Mouse (Mus musculus): ENCODE measurements around the gene Cd52. TPM values are rescaled to one million over a fixed set of nuclear protein-coding genes. Genes with fewer than 3 reads are reported as not detected.
A peak's percentile ranks its signal among the peaks of the same experiment; 100 is the strongest.

Cd52 gene
- polyA plus RNA-seq, 1 experiment from 2014 or later: 3.9 TPM

DNA sequence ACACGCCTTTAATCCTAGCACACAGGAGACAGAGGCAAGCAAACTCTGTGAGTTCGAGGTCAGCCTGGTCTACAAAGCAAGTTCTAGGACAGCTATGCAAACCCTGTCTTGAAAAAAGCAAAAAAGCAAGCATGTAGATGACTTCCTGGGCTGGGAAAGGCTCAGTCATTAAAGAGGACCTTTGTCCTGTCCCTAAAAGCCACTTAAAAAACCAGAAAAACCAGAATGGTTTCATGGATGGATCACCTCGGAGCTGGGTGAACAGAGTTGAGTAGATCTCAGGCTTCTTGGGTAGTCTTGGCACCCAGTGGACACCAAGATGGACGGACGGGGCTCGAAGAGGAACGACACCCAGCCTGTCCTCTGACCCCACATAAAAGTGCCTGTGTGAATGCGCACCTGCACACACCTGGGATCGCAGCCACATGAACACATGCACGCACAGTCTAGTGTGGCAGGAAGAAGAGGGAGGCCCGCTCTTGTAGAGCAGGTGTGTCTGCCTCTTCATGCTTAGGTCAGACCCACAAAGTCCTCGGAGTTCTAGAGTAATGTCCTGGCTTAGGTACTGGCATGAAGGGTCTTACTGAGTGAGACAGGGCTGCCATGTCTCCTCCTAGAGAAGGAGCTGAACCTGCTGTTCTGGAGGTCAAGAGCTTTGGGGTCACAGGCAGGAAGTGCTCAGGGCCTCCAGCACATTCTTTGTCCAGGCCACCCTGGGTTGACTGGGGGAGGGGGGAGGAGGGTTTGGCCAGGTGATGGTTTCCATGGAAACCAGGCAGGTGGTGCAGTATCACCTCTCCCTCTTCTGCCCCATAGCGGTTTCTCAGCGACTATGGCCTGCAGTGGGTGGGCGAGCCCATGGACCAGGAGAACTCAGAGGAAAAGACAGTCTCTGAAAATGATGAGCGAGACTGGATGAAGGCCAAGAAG, 20.6 kb upstream of the Cd52 start:
- Histone ChIP-seq H3K4me3 (no peak overlapping the region), H3K27me3 (ENCODE audit: low read depth, poor library complexity, severe bottlenecking) (no peaks in the 10 kb centered on the region), H3K27ac (no peak overlapping the region), H3K9me3 (replicated peaks) (no peaks in the 10 kb centered on the region), H3K4me1 (peaks cover 49% of the 10 kb centered on the region), H3K36me3 (no peaks in the 10 kb centered on the region)
- DNase-seq (ENCODE audit: low spot score): no peak
- 85% methylated on average over 16 of the region's 16 CpGs for WGBS

DNA sequence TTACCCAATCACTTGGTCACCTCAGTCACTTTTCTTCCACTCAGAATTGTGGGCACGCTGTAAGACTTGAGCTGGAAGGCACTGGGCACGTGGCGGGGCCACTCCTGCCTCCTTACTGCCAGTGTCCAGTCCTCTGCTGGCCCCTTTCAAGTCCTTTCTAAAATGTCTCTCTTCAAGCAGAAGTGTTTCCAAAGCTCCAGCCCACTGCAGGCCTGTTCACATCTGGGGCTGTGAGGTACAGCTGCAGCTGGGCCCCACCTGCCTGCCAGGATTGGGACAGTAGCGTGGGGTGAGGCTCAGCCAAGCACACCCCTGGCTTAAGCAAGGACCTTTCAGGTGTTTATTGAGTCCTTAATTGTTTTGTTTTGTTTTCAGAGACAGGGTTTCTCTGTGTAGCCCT, 19.2 kb upstream of the Cd52 start:
- 92% methylated on average over 4 of the region's 4 CpGs for WGBS
- Histone ChIP-seq H3K9me3 (replicated peaks) (no peaks in the 10 kb centered on the region), H3K27ac (peak overlapping the region; percentile 61; the same call in 1 of the 2 replicates), H3K27me3 (ENCODE audit: low read depth, poor library complexity, severe bottlenecking) (no peaks in the 10 kb centered on the region), H3K4me3 (no peak overlapping the region), H3K36me3 (no peaks in the 10 kb centered on the region), H3K4me1 (peaks cover 40% of the 10 kb centered on the region)
- no peak for DNase-seq (ENCODE audit: low spot score)

DNA sequence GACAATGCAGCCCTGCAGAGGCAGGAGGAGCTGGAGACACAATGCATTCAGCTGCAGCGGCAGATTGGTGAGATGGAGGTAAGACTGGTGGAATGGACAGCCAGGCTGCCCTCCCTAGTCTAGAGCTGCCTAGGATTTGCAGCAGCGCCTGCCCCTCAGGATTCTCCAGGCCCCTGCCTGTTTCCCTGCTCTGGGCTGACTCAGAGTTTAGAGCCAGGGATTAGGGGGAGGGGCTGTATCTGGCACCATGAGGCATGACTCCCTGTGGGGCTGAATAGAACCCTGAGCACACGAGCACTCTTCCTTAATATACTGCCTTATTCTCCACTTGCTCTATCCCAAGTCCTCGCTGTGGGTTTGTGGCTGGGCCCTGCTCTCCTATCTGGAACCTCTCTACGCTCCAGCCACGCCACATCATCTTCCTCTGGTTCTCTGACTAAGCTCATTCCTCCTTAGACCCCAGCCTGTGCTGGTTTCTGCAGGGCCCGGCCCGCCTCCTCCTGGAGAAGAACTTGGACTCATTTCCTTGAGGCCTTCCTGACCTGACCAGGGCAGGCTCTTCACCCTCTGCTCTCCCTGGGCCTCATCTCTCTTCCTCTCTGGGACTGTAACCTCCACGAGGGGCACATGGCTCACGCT, 18.6 kb upstream of the Cd52 start:
- Histone ChIP-seq H3K36me3 (no peaks in the 10 kb centered on the region), H3K4me1 (peaks cover 39% of the 10 kb centered on the region), H3K27ac (peak overlapping the region; percentile 61), H3K27me3 (ENCODE audit: low read depth, poor library complexity, severe bottlenecking) (no peaks in the 10 kb centered on the region), H3K4me3 (no peak overlapping the region), H3K9me3 (replicated peaks) (no peaks in the 10 kb centered on the region)
- WGBS: 61% methylated on average over 10 of the region's 10 CpGs
- no peak for DNase-seq (ENCODE audit: low spot score)

DNA sequence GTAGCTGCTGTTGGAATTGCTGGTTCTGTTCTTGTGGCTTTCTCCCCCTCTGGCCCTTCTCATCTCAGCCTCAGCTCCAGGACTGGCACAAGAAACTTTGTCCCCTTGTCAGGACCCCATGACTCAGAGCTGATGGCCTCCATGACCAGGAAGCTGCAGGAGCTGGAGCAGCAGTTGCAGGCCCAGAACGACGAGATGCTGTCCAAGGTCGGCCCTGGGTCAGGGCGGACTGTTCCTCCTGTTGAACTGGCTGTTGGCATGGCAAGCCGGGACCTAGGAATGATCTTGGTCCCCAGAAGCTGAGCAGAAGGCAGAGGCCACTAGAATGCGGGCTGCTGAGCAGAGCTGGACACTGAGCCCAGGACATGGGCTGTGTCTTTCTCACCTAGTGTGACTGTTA, 17.5 kb upstream of the Cd52 start:
- H3K36me3 ChIP-seq: no peaks in the 10 kb centered on the region
- no peak overlapping the region; the same call in 1 of the 2 replicates for H3K27ac ChIP-seq
- no peak for DNase-seq (ENCODE audit: low spot score)
- H3K4me3 ChIP-seq: no peak overlapping the region
- H3K9me3 ChIP-seq (replicated peaks): no peaks in the 10 kb centered on the region
- WGBS: 83% methylated on average over 6 of the region's 6 CpGs
- H3K27me3 ChIP-seq (ENCODE audit: low read depth, poor library complexity, severe bottlenecking): no peaks in the 10 kb centered on the region
- peaks cover 40% of the 10 kb centered on the region for H3K4me1 ChIP-seq

DNA sequence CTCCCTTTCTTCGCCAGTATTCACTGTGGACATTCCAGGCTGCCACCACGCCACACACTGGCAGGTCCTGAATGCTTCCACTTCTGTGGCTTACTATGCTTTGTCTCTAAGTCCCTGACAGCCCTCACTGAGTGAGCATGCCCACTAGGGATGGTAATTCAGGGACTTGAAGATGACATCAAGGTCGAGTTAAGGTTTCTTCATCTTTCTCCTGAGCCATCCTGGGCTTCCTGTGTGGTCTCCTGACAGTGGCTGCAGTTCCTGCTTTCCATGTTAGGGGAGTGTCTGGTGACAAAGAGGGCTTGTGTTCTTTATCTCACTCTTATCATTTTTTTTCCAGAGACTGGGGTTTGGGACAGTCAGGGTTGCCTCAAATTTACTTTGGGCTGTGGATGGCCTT, 15.8 kb upstream of the Cd52 start:
- Histone ChIP-seq H3K36me3 (no peaks in the 10 kb centered on the region), H3K4me3 (no peak overlapping the region), H3K4me1 (peaks cover 46% of the 10 kb centered on the region), H3K27me3 (ENCODE audit: low read depth, poor library complexity, severe bottlenecking) (no peaks in the 10 kb centered on the region), H3K27ac (no peak overlapping the region), H3K9me3 (replicated peaks) (no peaks in the 10 kb centered on the region)
- WGBS: 65% methylated on average over 3 of the region's 3 CpGs
- DNase-seq (ENCODE audit: low spot score): no peak

DNA sequence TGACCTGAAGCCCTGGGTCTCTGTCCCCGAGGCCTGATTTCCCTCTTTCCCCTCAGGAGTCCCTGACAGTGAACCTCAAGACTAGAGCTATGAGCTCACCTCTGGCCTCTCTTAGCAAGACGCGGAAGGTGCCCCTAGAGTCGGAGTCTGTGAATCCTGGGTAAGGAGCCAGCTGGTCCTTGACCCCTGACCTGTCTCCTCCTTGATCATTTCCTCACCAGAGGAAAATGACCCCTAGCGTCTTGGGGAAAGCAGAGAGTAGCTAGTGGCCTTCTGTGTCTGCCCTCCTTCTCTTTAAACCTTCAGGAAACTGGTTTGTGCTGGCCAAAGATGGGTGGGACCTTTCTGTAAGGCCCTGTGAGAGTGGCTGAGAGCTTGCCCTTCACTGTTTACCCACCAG, 13.3 kb upstream of the Cd52 start:
- no peaks in the 10 kb centered on the region for H3K27me3 ChIP-seq (ENCODE audit: low read depth, poor library complexity, severe bottlenecking)
- peaks cover 32% of the 10 kb centered on the region for H3K4me1 ChIP-seq
- H3K9me3 ChIP-seq (replicated peaks): no peaks in the 10 kb centered on the region
- H3K27ac ChIP-seq: peak overlapping the region; percentile 36; the same call in 1 of the 2 replicates
- H3K4me3 ChIP-seq: no peak overlapping the region
- no peak for DNase-seq (ENCODE audit: low spot score)
- H3K36me3 ChIP-seq: no peaks in the 10 kb centered on the region
- 23% methylated on average over 5 of the region's 5 CpGs for WGBS

DNA sequence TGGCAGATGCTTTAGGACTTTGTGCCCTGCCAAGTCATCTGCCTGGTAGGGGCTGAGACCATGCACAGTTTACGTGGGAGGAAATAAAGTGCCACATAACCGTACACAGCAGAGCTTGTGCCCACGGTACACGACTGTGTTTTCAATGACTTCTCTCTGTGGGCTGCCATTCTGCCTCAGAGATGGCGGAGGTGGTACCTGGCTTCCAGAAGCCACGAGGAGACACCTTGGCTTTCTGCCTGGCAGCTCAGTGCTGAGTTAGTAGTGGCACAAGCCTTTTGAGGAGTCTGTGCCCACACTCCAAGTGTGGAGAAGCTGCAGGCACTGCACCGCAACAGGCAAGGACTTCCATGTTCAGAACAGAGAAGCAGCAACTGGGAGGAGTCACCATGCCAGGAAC, 12.8 kb upstream of the Cd52 start:
- 88% methylated on average over 7 of the region's 7 CpGs for WGBS
- Histone ChIP-seq H3K9me3 (replicated peaks) (no peaks in the 10 kb centered on the region), H3K27me3 (ENCODE audit: low read depth, poor library complexity, severe bottlenecking) (no peaks in the 10 kb centered on the region), H3K27ac (peak overlapping the region; percentile 36; the same call in 1 of the 2 replicates), H3K4me3 (no peak overlapping the region), H3K4me1 (peaks cover 32% of the 10 kb centered on the region), H3K36me3 (no peaks in the 10 kb centered on the region)
- DNase-seq (ENCODE audit: low spot score): no peak

DNA sequence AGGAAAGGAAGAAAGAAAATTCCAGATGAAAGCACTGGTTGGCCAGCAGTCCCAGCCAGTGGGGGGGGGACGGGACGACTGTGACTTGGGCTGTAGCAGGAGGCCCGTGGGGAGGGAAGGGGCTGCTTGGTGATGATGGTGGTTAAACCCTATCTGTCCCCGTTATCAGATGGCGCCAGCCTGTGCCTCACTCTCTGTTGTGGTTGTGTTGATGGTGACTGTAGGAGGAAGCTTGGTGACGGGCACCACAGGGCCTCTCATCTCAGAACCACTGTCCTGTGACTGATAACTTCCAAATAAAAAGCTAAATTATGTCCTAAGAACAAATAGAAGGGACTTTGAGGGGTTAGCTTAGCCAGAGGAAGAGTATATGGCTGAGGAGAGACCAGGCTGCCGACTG, 11.2 kb upstream of the Cd52 start:
- DNase-seq (ENCODE audit: low spot score): no peak
- H3K27ac ChIP-seq: 0 out of 2 replicates have a peak overlapping the region, but pooled peaks have one; percentile 7
- H3K4me3 ChIP-seq: no peak overlapping the region
- no peaks in the 10 kb centered on the region for H3K9me3 ChIP-seq (replicated peaks)
- H3K27me3 ChIP-seq (ENCODE audit: low read depth, poor library complexity, severe bottlenecking): no peaks in the 10 kb centered on the region
- no peaks in the 10 kb centered on the region for H3K36me3 ChIP-seq
- H3K4me1 ChIP-seq: peaks cover 30% of the 10 kb centered on the region
- 78% methylated on average over 7 of the region's 7 CpGs for WGBS

DNA sequence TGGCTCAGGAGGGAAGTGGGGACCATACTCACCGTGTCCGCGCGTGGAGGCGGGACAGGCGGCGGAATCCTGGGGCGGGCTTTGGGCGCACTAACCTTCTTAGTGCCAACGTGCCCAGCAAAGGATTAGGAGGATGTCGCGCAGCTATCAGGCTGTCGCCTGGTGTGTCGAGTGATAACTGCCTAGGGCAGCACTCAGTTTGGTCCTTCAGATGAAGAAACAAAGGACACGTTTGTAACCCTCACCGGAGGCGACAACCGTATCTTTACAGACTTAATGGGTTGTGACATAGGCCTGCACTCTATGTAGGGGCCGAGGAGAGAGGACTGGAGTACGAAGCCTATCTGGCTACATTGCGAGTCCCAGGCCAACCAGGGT, 7.8 kb upstream of the Cd52 start:
- Histone ChIP-seq H3K36me3 (no peaks in the 10 kb centered on the region), H3K9me3 (replicated peaks) (no peaks in the 10 kb centered on the region), H3K4me3 (peak overlapping the region; percentile 84), H3K27me3 (ENCODE audit: low read depth, poor library complexity, severe bottlenecking) (no peaks in the 10 kb centered on the region), H3K4me1 (peaks cover 29% of the 10 kb centered on the region), H3K27ac (peak overlapping the region; percentile 81)
- 5% methylated on average over 21 of the region's 21 CpGs for WGBS
- no peak for DNase-seq (ENCODE audit: low spot score)

DNA sequence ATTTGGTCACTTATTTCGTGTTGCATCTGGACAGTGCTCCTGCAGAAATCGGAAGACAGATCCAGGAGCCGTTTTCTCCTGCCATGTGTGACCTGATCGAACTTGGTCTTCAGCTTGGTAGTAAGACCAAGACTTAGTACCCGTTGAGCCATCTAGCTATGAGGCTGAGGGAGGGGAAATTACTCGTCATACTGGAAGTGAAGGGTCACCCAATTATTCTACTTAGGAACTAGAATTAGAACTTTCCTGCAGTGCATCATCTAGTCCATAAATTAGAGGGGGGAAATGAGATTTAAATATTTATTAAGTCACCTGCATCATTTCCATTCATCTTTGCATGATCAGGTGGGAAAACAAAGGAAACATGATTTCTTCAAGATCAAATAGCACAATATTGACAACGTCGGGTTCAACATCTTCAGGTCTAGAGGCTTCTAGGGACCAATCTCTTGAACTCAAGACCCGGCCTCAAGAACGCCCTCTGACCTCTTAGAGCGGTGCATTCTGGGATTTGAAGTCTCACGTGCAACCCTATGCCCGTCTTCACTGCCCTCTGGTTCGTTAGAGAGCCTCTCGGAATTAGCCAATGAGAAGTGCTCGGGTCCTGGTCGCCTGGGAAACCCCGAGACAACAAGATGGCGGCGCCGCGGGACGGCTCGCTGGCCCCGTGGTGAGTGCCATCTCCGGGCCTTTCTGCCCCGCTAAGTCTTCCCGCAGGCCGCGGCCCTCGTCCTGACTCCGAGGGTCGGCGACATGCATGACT, 7.3 kb upstream of the Cd52 start, which contains the start of gene Ubxn11:
TSS of gene Ubxn11 (plus strand) at position 592 of the 763 bp plus-strand sequence.
- H3K4me3 ChIP-seq: peak within 1 kb of the TSS; percentile 84
- 17% methylated on average over 34 of the region's 34 CpGs for WGBS

DNA sequence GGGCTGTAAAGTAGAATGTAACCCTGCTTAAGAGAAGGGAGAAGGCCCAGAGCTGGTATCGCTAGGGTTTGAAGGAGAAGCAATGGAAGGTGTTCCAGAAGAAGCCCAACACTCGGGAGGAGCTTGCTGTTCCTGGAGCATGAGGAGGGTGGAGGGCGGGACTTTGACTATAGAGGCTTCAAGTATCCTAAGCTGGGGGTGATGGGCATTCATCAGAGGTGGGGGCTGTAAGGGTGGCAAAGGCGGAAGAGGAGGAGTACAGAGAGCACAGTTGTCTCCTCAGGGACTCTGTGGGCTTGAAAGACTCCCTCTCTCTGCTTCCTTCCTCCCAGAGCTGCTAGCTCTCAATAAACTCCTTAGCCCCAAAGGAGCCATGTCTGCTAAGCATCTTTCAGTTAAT, 5.4 kb upstream of the Cd52 start:
- H3K27me3 ChIP-seq (ENCODE audit: low read depth, poor library complexity, severe bottlenecking): no peaks in the 10 kb centered on the region
- no peaks in the 10 kb centered on the region for H3K36me3 ChIP-seq
- no peaks in the 10 kb centered on the region for H3K9me3 ChIP-seq (replicated peaks)
- no peak for DNase-seq (ENCODE audit: low spot score)
- no peak overlapping the region for H3K4me3 ChIP-seq
- H3K27ac ChIP-seq: no peak overlapping the region
- 85% methylated on average over 4 of the region's 4 CpGs for WGBS
- peaks cover 16% of the 10 kb centered on the region for H3K4me1 ChIP-seq

More for the DNA sequence above, 7.3 kb upstream of the Cd52 start, which contains the start of gene Ubxn11:
- Histone ChIP-seq H3K27me3 (ENCODE audit: low read depth, poor library complexity, severe bottlenecking) (no peaks in the 10 kb centered on the region), H3K9me3 (replicated peaks) (no peaks in the 10 kb centered on the region), H3K27ac (peak within 1 kb of the TSS; percentile 81), H3K4me1 (peaks cover 27% of the 10 kb centered on the region), H3K36me3 (no peaks in the 10 kb centered on the region)
- peak; percentile 88 for DNase-seq (ENCODE audit: low spot score)

DNA sequence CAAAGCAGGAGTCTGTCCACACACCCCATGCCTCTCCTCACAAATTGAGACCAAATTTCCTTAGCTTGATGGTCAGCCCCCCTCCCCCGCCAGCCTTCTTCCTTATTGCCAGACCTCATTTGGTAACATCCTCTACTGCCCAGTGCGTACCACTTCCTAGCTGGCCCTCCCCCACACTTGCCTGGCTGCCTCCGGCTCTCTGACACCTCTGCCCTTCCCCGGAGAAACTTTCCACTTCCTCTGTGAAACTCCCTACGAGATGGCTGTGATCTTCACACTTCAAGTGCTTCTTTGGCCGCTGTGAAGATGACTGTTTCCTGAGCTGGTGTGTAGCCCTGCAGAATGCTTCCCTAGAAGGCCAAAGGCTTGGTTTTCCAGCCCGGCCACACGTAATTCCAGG, 3.7 kb upstream of the Cd52 start:
- H3K27ac ChIP-seq: no peak overlapping the region
- H3K9me3 ChIP-seq (replicated peaks): no peaks in the 10 kb centered on the region
- 40% methylated on average over 8 of the region's 8 CpGs for WGBS
- peaks cover 16% of the 10 kb centered on the region for H3K4me1 ChIP-seq
- no peak for DNase-seq (ENCODE audit: low spot score)
- no peaks in the 10 kb centered on the region for H3K36me3 ChIP-seq
- no peak overlapping the region for H3K4me3 ChIP-seq
- H3K27me3 ChIP-seq (ENCODE audit: low read depth, poor library complexity, severe bottlenecking): no peaks in the 10 kb centered on the region

All from limb, embryonic 10.5 days (tissue).